Mouse (Mus musculus) kidney, embryonic 15.5 days (tissue): ENCODE measurements around the gene Slc25a20. TPM values are rescaled to one million over a fixed set of nuclear protein-coding genes. Genes with fewer than 3 reads are reported as not detected.

Experiments
- ATAC-seq: fragments of 200-750 bp; cut with Nextera tagmentation; replicated peaks from 2 replicates; pipeline ENCODE4 v1.8.0; 2017; ENCODE audit warnings: moderate TSS enrichment; ENCODE audit not compliant: low FRiP score
- H3K27ac ChIP-seq: fragments of 300-500 bp; sonication (generic); 2 replicates; pipeline ENCODE4 v1.5.1; 2015; ENCODE audit warnings: mild to moderate bottlenecking, inconsistent platforms
- H3K27me3 ChIP-seq: fragments of 300-500 bp; sonication (generic); 2 replicates; pipeline ENCODE4 v1.6.1; 2015; ENCODE audit warnings: inconsistent platforms
- H3K36me3 ChIP-seq: fragments of 300-500 bp; sonication (generic); 2 replicates; pipeline ENCODE4 v1.6.1; 2015; ENCODE audit warnings: inconsistent platforms
- H3K4me1 ChIP-seq: fragments of 300-500 bp; sonication (generic); 2 replicates; pipeline ENCODE4 v1.6.1; 2015; ENCODE audit warnings: inconsistent platforms
- H3K4me2 ChIP-seq: fragments of 300-500 bp; sonication (generic); 2 replicates; pipeline ENCODE4 v1.6.1; 2015; ENCODE audit warnings: moderate library complexity, mild to moderate bottlenecking, inconsistent platforms
- H3K4me3 ChIP-seq: fragments of 300-500 bp; sonication (generic); replicated peaks from 2 replicates; pipeline ENCODE4 v1.5.1; 2015; ENCODE audit warnings: mild to moderate bottlenecking, inconsistent platforms
- H3K9ac ChIP-seq: fragments of 300-500 bp; sonication (generic); 2 replicates; pipeline ENCODE4 v1.6.1; 2015; ENCODE audit warnings: mild to moderate bottlenecking, inconsistent platforms
- H3K9me3 ChIP-seq: fragments of 300-500 bp; sonication (generic); replicated peaks from 2 replicates; pipeline ENCODE4 v1.6.1; 2016; ENCODE audit warnings: inconsistent platforms
- WGBS: fragments of 180-500 bp; shearing (Covaris S2); methylation state at CpG from one replicate; pipeline ENCODE4 v1.1.7; 2015; ENCODE audit warnings: mixed read lengths; 5-methylcytosine and 5-hydroxymethylcytosine counted together
- microRNA-seq: library from miRNA; unstranded; fragments of <30 nt; microRNA quantifications from one replicate; pipeline ENCODE4, GENCODE M21; 2016
- polyA plus RNA-seq: library from polyadenylated mRNA; unstranded; fragments of >200 nt; fragmentation: Nextera tagmentation; extraction: Ambion mirVana; gene quantifications from 2 replicates; pipeline ENCODE4 v1.2.1, GENCODE M21; 2015

Gene Slc25a20
- polyA plus RNA-seq, 1 experiment from 2014 or later: 50.0 TPM

GRCm38 (mm10) chr9:108707212-108707611, 45.3 kb downstream of the Slc25a20 start:
- Histone ChIP-seq H3K4me2 (no peak overlapping the region), H3K4me3 (no peak overlapping the region), H3K27me3 (no peaks in the 10 kb centered on the region), H3K9me3 (no peaks in the 10 kb centered on the region), H3K36me3 (no peaks in the 10 kb centered on the region), H3K9ac (no peak overlapping the region), H3K27ac (no peak overlapping the region), H3K4me1 (peaks cover 12% of the 10 kb centered on the region; the same call in 1 of the 2 replicates)
- ATAC-seq: no peak
- WGBS: 90% methylated on average over 2 of the region's 2 CpGs

- peaks cover 8% of the 10 kb centered on the region; the same call in 1 of the 2 replicates for H3K4me1 ChIP-seq
- no peaks in the 10 kb centered on the region for H3K9me3 ChIP-seq
- H3K4me3 ChIP-seq: no peak overlapping the region
- WGBS: 91% methylated on average over 8 of the region's 8 CpGs
- ATAC-seq: no peak
- H3K4me2 ChIP-seq: no peak overlapping the region
- H3K9ac ChIP-seq: no peak overlapping the region
- no peaks in the 10 kb centered on the region for H3K36me3 ChIP-seq
- H3K27me3 ChIP-seq: no peaks in the 10 kb centered on the region
- no peak overlapping the region for H3K27ac ChIP-seq
Observed at GRCm38 (mm10) chr9:108708833-108709232, 46.9 kb downstream of the Slc25a20 start.

GRCm38 (mm10) chr9:108710767-108711166, 48.9 kb downstream of the Slc25a20 start:
- WGBS: 74% methylated on average over 7 of the region's 7 CpGs

GRCm38 (mm10) chr9:108716199-108716598, 54.3 kb downstream of the Slc25a20 start:
- H3K4me2 ChIP-seq: no peak overlapping the region
- no peak overlapping the region for H3K27ac ChIP-seq
- H3K9ac ChIP-seq: no peak overlapping the region
- no peak for ATAC-seq
- H3K4me1 ChIP-seq: no peaks in the 10 kb centered on the region
- peaks cover 35% of the 10 kb centered on the region for H3K36me3 ChIP-seq
- no peak overlapping the region for H3K4me3 ChIP-seq
- no peaks in the 10 kb centered on the region for H3K27me3 ChIP-seq
- 92% methylated on average over 4 of the region's 4 CpGs for WGBS
- H3K9me3 ChIP-seq: no peaks in the 10 kb centered on the region

More at GRCm38 (mm10) chr9:108710767-108711166, 48.9 kb downstream of the Slc25a20 start:
- Histone ChIP-seq H3K27ac (no peak overlapping the region), H3K27me3 (no peaks in the 10 kb centered on the region), H3K9ac (no peak overlapping the region), H3K4me3 (no peak overlapping the region), H3K4me2 (no peak overlapping the region), H3K4me1 (no peaks in the 10 kb centered on the region), H3K36me3 (no peaks in the 10 kb centered on the region), H3K9me3 (no peaks in the 10 kb centered on the region)
- ATAC-seq: no peak

GRCm38 (mm10) chr9:108723751-108724150, 61.9 kb downstream of the Slc25a20 start:
- no peak overlapping the region for H3K4me2 ChIP-seq
- H3K9ac ChIP-seq: no peak overlapping the region
- 54% methylated on average over 2 of the region's 2 CpGs for WGBS
- H3K27me3 ChIP-seq: no peaks in the 10 kb centered on the region
- H3K9me3 ChIP-seq: no peaks in the 10 kb centered on the region
- H3K4me1 ChIP-seq: no peaks in the 10 kb centered on the region
- peaks cover 38% of the 10 kb centered on the region for H3K36me3 ChIP-seq
- ATAC-seq: no peak
- H3K27ac ChIP-seq: no peak overlapping the region
- H3K4me3 ChIP-seq: no peak overlapping the region

GRCm38 (mm10) chr9:108726116-108726515, 64.2 kb downstream of the Slc25a20 start:
- Histone ChIP-seq H3K4me2 (no peak overlapping the region), H3K9ac (no peak overlapping the region), H3K9me3 (no peaks in the 10 kb centered on the region), H3K27me3 (no peaks in the 10 kb centered on the region), H3K4me3 (no peak overlapping the region), H3K4me1 (no peaks in the 10 kb centered on the region), H3K36me3 (peaks cover 28% of the 10 kb centered on the region; the same call in 1 of the 2 replicates), H3K27ac (no peak overlapping the region)
- 92% methylated on average over 5 of the region's 5 CpGs for WGBS
- ATAC-seq: no peak

GRCm38 (mm10) chr9:108729050-108729449, 67.2 kb downstream of the Slc25a20 start:
- Histone ChIP-seq H3K27me3 (no peaks in the 10 kb centered on the region), H3K4me2 (no peak overlapping the region), H3K4me1 (no peaks in the 10 kb centered on the region), H3K27ac (no peak overlapping the region), H3K4me3 (no peak overlapping the region), H3K9ac (no peak overlapping the region), H3K9me3 (no peaks in the 10 kb centered on the region), H3K36me3 (peaks cover 22% of the 10 kb centered on the region)
- ATAC-seq: no peak

GRCm38 (mm10) chr9:108732462-108732861, 70.6 kb downstream of the Slc25a20 start:
- H3K4me1 ChIP-seq: no peaks in the 10 kb centered on the region
- no peak for ATAC-seq
- no peak overlapping the region for H3K4me2 ChIP-seq
- peaks cover 38% of the 10 kb centered on the region for H3K36me3 ChIP-seq
- H3K27me3 ChIP-seq: no peaks in the 10 kb centered on the region
- H3K4me3 ChIP-seq: no peak overlapping the region
- H3K27ac ChIP-seq: no peak overlapping the region
- H3K9ac ChIP-seq: no peak overlapping the region
- H3K9me3 ChIP-seq: no peaks in the 10 kb centered on the region

Small RNAs within 50 kb of the gene (microRNA-seq; reads per million reads assigned to microRNA genes)
- gene Gm26298: not detected

Other genes with a start within 250 kb of the Slc25a20 start
- gene Ccdc36, start 233.6 kb upstream of the Slc25a20 start, polyA plus RNA-seq: 1.6 TPM in 2 replicates
- gene BC048562, start 225.6 kb upstream of the Slc25a20 start, polyA plus RNA-seq: not detected in 2 replicates
- 61.6 and 62.9 TPM in 2 replicates for gene Ccdc71, start 201.6 kb upstream of the Slc25a20 start, polyA plus RNA-seq
- 31.0 and 37.8 TPM in 2 replicates for gene Klhdc8b, start 200.5 kb upstream of the Slc25a20 start, polyA plus RNA-seq
- gene Lamb2, start 182.4 kb upstream of the Slc25a20 start, polyA plus RNA-seq: 48.8 and 56.6 TPM in 2 replicates
- 69.3 and 78.8 TPM in 2 replicates for gene Usp19, start 171.5 kb upstream of the Slc25a20 start, polyA plus RNA-seq
- gene Qars, start 154.4 kb upstream of the Slc25a20 start, polyA plus RNA-seq: 105 and 111 TPM in 2 replicates
- gene Qrich1, start 145.3 kb upstream of the Slc25a20 start, polyA plus RNA-seq: 122 and 125 TPM in 2 replicates
- 187 and 198 TPM in 2 replicates for gene Impdh2, start 101.8 kb upstream of the Slc25a20 start, polyA plus RNA-seq
- 41.5 and 43.1 TPM in 2 replicates for gene Ndufaf3, start 94.7 kb upstream of the Slc25a20 start, polyA plus RNA-seq
- 155 and 180 TPM in 2 replicates for gene Dalrd3, start 92.2 kb upstream of the Slc25a20 start, polyA plus RNA-seq
- gene Wdr6, start 83.3 kb upstream of the Slc25a20 start, polyA plus RNA-seq: 123 and 139 TPM in 2 replicates
- gene P4htm, start 64.4 kb upstream of the Slc25a20 start, polyA plus RNA-seq: 9.1 and 11.7 TPM in 2 replicates
- 50.1 and 51.0 TPM in 2 replicates for gene Arih2, start 12.7 kb upstream of the Slc25a20 start, polyA plus RNA-seq
- 25.5 and 27.6 TPM in 2 replicates for gene Prkar2a, start 27.2 kb downstream of the Slc25a20 start, polyA plus RNA-seq
- gene Ip6k2, start 121.7 kb downstream of the Slc25a20 start, polyA plus RNA-seq: 96.4 and 106 TPM in 2 replicates
- gene Nckipsd, start 146.3 kb downstream of the Slc25a20 start, polyA plus RNA-seq: 12.0 and 16.3 TPM in 2 replicates
- 0.13 and 0.26 TPM in 2 replicates for gene Celsr3, start 164.2 kb downstream of the Slc25a20 start, polyA plus RNA-seq
- gene Slc26a6, start 191.2 kb downstream of the Slc25a20 start, polyA plus RNA-seq: 11.3 and 15.2 TPM in 2 replicates